In the genomic region with DNA sequence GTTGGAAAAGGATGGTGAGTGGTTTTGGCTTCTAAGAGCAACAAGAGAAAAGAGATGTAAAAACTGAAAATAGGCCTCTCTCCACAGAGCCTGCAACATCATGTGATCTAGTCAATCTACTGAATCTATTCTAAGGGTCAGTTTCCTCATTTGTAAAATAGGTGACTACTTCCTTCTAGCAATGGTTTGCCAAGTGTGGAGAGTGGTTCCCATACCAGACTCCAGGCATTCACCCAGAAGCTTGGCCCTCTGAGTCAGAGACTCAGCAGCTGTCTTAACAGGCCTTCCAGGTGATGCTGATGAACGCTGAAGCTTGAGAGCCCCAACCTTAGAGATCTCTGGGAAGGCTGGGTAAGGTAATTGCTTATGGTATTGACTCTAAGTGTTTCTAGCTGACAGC, we compare ENCODE assay signal across 24 mouse cellular contexts.
DNase-seq lines count a peak whose midpoint lies in the region; ATAC-seq and TF ChIP-seq lines count a peak whose summit lies in the region.
"Had no signal": no experiment of that assay in that cellular context is flagged by ENCODE, and none has a peak within 500 bp of the region (broad histone marks: within the 10 kb centered on the region; RNA-seq: fewer than 3 reads in every experiment).

No protein-coding gene starts in this region.

- no peak overlapping the region for H3K4me3 ChIP-seq in gastrocnemius, adult 2 months
- no peak overlapping the region for H3K4me3 ChIP-seq in CH12.LX (replicated peaks in 1 of 3; ENCODE audit: low read depth in 2 of 3, low read length in 2 of 3, poor library complexity in 1 of 3)
- H3K4me3 ChIP-seq: forebrain, embryonic 15.5 days; heart, embryonic 15.5 days; limb, embryonic 12.5 days; stomach, embryonic 15.5 days had no signal

- TF ChIP-seq EP300 in CH12.LX (IDR thresholded peaks at IDR 0.05; ENCODE audit: low read length), result no peak

- H3K79me2 ChIP-seq in CH12.LX (replicated peaks; ENCODE audit: control insufficient read depth, extremely low read depth, insufficient read depth, poor library complexity, severe bottlenecking), result no peaks in the 10 kb centered on the region

- no peak for TF ChIP-seq RAD21 in CH12.LX (IDR thresholded peaks at IDR 0.05; ENCODE audit: low read depth, low read length)

- peak overlapping the region; percentile 57 for H3K27ac ChIP-seq in gastrocnemius, adult 2 months
- H3K27ac ChIP-seq in CH12.LX (ENCODE audit: insufficient read depth, low read depth), result no peak overlapping the region
- H3K27ac ChIP-seq: forebrain, embryonic 15.5 days; heart, embryonic 15.5 days; limb, embryonic 12.5 days; stomach, embryonic 15.5 days had no signal

- no peak overlapping the region for H3K9ac ChIP-seq in CH12.LX (ENCODE audit: insufficient read depth, low read depth)
- H3K9ac ChIP-seq: forebrain, embryonic 15.5 days; heart, embryonic 15.5 days; limb, embryonic 12.5 days; liver, postnatal 0 days; stomach, embryonic 15.5 days had no signal

- DNase-seq in gastrocnemius, adult 2 months, result no peak
- DNase-seq in gastrocnemius, postnatal 4 days (ENCODE audit: low spot score in 2 of 2), result no peak
- peak; percentile 19 for DNase-seq in CH12.LX (ENCODE audit: extremely low read depth)
- no peak for DNase-seq in cerebellum, adult 11 months
- DNase-seq in left cerebral cortex, adult 9 months (ENCODE audit: low spot score in 2 of 2), result no peak
- DNase-seq in cerebellum, adult 9-11 months, result no peak
- DNase-seq: adrenal gland, adult 8-10 months; cerebellum, adult 18-20 months; cerebellum, postnatal 14 days; gastrocnemius, postnatal 36 days; kidney, adult 9 months; kidney, postnatal 10 days; layer of hippocampus, postnatal 36 days; liver, postnatal 0 days; right cerebral cortex, postnatal 14 days had no signal

- ATAC-seq in common myeloid progenitor, adult 5-6 weeks (replicated peaks; ENCODE audit: low read depth, poor library complexity, severe bottlenecking), result 0 out of 2 replicates have a peak, but pooled peaks have one; percentile 11
- peak; percentile 79 for ATAC-seq in monocyte, adult 5-6 weeks (replicated peaks; ENCODE audit: insufficient number of reproducible peaks, low FRiP score, low TSS enrichment, poor library complexity, severe bottlenecking)
- ATAC-seq: forebrain, embryonic 15.5 days; intestine, postnatal 0 days; liver, postnatal 0 days had no signal

- no peaks in the 10 kb centered on the region for H3K36me3 ChIP-seq in CH12.LX (replicated peaks in 1 of 2; ENCODE audit: control insufficient read depth in 1 of 2, insufficient read depth in 1 of 2, low read length in 1 of 2)
- H3K36me3 ChIP-seq: forebrain, embryonic 15.5 days; heart, embryonic 15.5 days; limb, embryonic 12.5 days; stomach, embryonic 15.5 days had no signal

- TF ChIP-seq CTCF in gastrocnemius, adult 2 months (IDR thresholded peaks at IDR 0.05), result no peak
- TF ChIP-seq CTCF in CH12.LX (conservative IDR thresholded peaks at IDR 0.05 in 1 of 2, IDR thresholded peaks at IDR 0.05 in 1 of 2; ENCODE audit: low read depth in 2 of 2, low read length in 2 of 2), result no peak

- H3K27me3 ChIP-seq in CH12.LX (replicated peaks), result no peaks in the 10 kb centered on the region
- H3K27me3 ChIP-seq: forebrain, embryonic 15.5 days; heart, embryonic 15.5 days; limb, embryonic 12.5 days; stomach, embryonic 15.5 days had no signal

- H3K9me3 ChIP-seq in CH12.LX (replicated peaks; ENCODE audit: low read length), result no peaks in the 10 kb centered on the region
- H3K9me3 ChIP-seq: forebrain, embryonic 15.5 days; heart, embryonic 15.5 days; limb, embryonic 12.5 days; stomach, embryonic 15.5 days had no signal

- in situ Hi-C loops in CH12.LX (cut with MboI; ENCODE audit: low pct_ligation_motif_present, low pct_unique_long_range_greater_than_20kb, low sequenced_read_pairs), result no loop called here

- dilution Hi-C loops in CH12.LX (cut with MboI; ENCODE audit: extremely low pct_ligation_motif_present, extremely low pct_unique_long_range_greater_than_20kb, low sequenced_read_pairs), result no loop called here

- TF ChIP-seq POLR2A in CH12.LX (IDR thresholded peaks at IDR 0.05; ENCODE audit: low read depth, low read length), result no peak

- H3K4me1 ChIP-seq in CH12.LX (ENCODE audit: control insufficient read depth in 1 of 2, insufficient read depth in 2 of 2), result peaks cover 5 to 15% of the 10 kb centered on the region in 2 experiments; a peak in 3 of 4 replicates
- H3K4me1 ChIP-seq: forebrain, embryonic 15.5 days; heart, embryonic 15.5 days; stomach, embryonic 15.5 days had no signal

- no peak overlapping the region for H3K4me2 ChIP-seq in CH12.LX (ENCODE audit: insufficient read depth, low read depth, poor library complexity, severe bottlenecking)
- H3K4me2 ChIP-seq: forebrain, embryonic 15.5 days; heart, embryonic 15.5 days; limb, embryonic 12.5 days; liver, embryonic 11.5 days; midbrain, embryonic 11.5 days; stomach, embryonic 15.5 days had no signal

- intact Hi-C loops in gastrocnemius, adult 2 months (cut with DNase I), result no loop called here

TF ChIP-seq in CH12.LX, 34 proteins besides CTCF, POLR2A, EP300 and RAD21:
- no peak for TF ChIP-seq RCOR1 (conservative IDR thresholded peaks at IDR 0.05; ENCODE audit: low read depth, low read length)
- TF ChIP-seq IRF4 (IDR thresholded peaks at IDR 0.05; ENCODE audit: low read depth, low read length), result no peak
- no peak for TF ChIP-seq JUN (IDR thresholded peaks at IDR 0.05; ENCODE audit: insufficient read depth, low read depth, low read length)
- TF ChIP-seq TCF12 (IDR thresholded peaks at IDR 0.05; ENCODE audit: low read depth, low read length), result no peak
- TF ChIP-seq ETS1 (conservative IDR thresholded peaks at IDR 0.05; ENCODE audit: low read depth, low read length), result no peak
- TF ChIP-seq BHLHE40 (IDR thresholded peaks at IDR 0.05; ENCODE audit: low read depth, low read length), result no peak
- TF ChIP-seq ZC3H11A (IDR thresholded peaks at IDR 0.05; ENCODE audit: low read depth, low read length), result no peak
- TF ChIP-seq ELF1 (IDR thresholded peaks at IDR 0.05; ENCODE audit: low read depth, low read length), result no peak
- no peak for TF ChIP-seq ZNF384 (IDR thresholded peaks at IDR 0.05; ENCODE audit: low read depth, low read length)
- no peak for TF ChIP-seq CHD2 (IDR thresholded peaks at IDR 0.05; ENCODE audit: low read length)
- no peak for TF ChIP-seq MAX (IDR thresholded peaks at IDR 0.05; ENCODE audit: low read length)
- no peak for TF ChIP-seq SMC3 (IDR thresholded peaks at IDR 0.05; ENCODE audit: low read depth, low read length)
- TF ChIP-seq SIN3A (IDR thresholded peaks at IDR 0.05; ENCODE audit: low read length), result no peak
- no peak for TF ChIP-seq NRF1 (IDR thresholded peaks at IDR 0.05; ENCODE audit: low read depth, low read length)
- TF ChIP-seq NELFE (IDR thresholded peaks at IDR 0.05; ENCODE audit: low read depth, low read length), result no peak
- TF ChIP-seq USF1 (IDR thresholded peaks at IDR 0.05; ENCODE audit: low read depth, low read length), result no peak
